Mouse (Mus musculus): ENCODE data around the gene Gpr160. TPM values are rescaled to one million over a fixed set of nuclear protein-coding genes. Genes with fewer than 3 reads are reported as not detected.

The Gpr160 gene
- polyA plus RNA-seq, 1 experiment from 2014 or later: 9.3 TPM

DNA sequence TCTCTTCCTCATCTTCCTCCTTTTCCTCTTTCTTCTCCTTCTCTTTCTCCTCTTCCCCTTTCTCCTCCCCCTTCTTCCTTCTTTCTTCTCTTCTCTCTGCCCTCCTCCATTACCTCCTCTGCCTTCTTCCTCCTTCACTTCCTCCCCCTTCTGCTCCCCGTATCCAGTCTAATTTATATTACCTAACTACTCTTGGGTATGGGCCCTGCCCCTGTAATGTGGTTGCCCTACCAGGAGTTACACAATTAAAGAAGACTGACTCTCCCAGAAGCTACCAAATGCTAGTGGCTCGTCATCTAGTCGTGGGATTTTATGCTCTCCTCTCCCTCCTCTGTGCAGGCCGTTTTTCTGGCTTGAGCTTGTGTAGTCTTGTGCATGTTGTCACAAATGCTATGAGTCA, 5.0 kb downstream of the Gpr160 start:
- H3K27me3 ChIP-seq (replicated peaks): no peaks in the 10 kb centered on the region
- no peak overlapping the region for H3K4me3 ChIP-seq (replicated peaks)
- ATAC-seq: no peak
- no peak overlapping the region for H3K9ac ChIP-seq
- no peak overlapping the region for H3K4me2 ChIP-seq (replicated peaks)
- no peaks in the 10 kb centered on the region for H3K9me3 ChIP-seq
- 75% methylated on average over 4 of the region's 4 CpGs for WGBS
- no peak overlapping the region for H3K27ac ChIP-seq
- H3K36me3 ChIP-seq: no peaks in the 10 kb centered on the region
- no peaks in the 10 kb centered on the region for H3K4me1 ChIP-seq (replicated peaks)

DNA sequence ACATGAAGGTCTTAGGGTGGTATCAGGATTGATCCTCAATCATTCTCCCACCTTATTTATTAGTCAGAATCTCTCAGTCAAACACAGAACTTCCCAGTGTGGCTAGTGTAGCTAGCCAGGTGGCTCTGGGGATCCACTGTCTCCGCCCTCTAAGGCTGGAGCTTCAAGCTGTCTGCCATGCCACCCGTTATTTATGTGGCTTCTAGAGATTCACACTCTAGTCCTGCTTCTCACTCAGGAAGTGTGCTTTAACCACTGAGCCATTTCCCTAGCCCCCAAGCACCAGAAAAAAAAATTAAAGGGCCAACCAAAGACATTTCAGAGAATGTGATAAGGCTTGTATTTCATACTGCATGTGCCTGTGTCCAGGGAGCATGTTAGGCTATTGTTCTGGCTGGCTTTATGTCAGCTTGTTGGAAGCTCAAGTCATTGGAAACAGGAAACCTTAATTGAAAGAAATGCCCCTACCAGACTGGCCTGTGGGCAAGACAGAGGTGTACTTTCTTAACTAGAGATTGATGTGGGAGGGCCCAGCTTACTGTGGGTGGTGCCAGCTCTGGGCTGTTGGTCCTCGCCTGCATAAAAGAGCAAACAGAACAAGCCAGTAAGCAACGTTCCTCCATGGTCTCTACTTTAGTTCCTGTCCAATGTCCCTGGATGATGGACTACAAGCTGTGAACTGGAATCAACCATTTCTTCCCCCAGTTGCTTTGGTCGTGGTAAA, 8.1 kb downstream of the Gpr160 start:
- Histone ChIP-seq H3K4me1 (replicated peaks) (no peaks in the 10 kb centered on the region), H3K9ac (no peak overlapping the region), H3K4me2 (replicated peaks) (no peak overlapping the region), H3K36me3 (no peaks in the 10 kb centered on the region), H3K4me3 (replicated peaks) (no peak overlapping the region), H3K9me3 (no peaks in the 10 kb centered on the region), H3K27me3 (replicated peaks) (no peaks in the 10 kb centered on the region), H3K27ac (no peak overlapping the region)
- 58% methylated on average over 5 of the region's 5 CpGs for WGBS
- no peak for ATAC-seq

DNA sequence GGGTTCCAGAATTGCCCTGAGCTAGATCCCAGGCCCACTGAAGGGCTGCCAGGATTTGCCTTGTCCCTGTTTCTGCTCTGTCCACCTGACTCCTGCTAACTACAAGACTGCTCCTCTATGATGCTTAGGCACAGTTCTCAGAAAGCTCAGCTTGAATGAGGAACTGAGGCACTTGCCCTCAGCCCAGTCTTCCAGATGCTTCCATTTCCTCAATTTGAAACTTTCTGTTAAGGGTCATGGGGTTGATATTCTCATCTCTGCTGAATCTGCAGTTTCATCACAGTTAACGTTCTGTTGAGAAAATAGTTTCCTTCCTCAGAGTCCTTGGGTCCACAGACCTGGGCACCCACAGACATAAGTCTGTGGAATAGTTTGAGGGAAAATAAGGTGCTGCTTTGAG, 8.9 kb downstream of the Gpr160 start:
- no peaks in the 10 kb centered on the region for H3K27me3 ChIP-seq (replicated peaks)
- no peak overlapping the region for H3K4me2 ChIP-seq (replicated peaks)
- no peaks in the 10 kb centered on the region for H3K4me1 ChIP-seq (replicated peaks)
- H3K9me3 ChIP-seq: no peaks in the 10 kb centered on the region
- H3K9ac ChIP-seq: no peak overlapping the region
- no peak overlapping the region for H3K27ac ChIP-seq
- no peak for ATAC-seq
- no peaks in the 10 kb centered on the region for H3K36me3 ChIP-seq
- WGBS: 85% methylated on average over 1 of the region's 1 CpGs
- H3K4me3 ChIP-seq (replicated peaks): no peak overlapping the region

DNA sequence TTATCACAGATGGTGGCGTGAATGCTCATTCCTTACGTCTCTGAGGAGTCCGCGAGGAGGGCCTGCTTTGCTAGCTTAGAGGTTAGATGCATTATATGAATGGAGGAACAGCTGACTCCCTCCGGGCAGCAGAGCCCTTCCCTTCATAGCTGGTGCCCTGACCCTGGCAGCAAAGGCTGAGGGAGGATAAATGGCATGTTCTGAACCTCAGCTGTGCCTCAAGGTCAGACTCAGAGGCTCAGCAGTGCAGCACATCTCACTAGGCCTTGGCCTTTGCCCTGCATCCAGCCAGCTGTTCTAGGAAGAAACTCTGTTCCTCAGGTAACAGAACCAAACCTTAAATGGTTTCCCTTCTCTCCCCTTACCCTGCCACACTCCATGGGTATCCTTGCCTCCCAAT, 12.4 kb downstream of the Gpr160 start:
- WGBS: 79% methylated on average over 5 of the region's 5 CpGs
- no peak for ATAC-seq
- no peaks in the 10 kb centered on the region for H3K36me3 ChIP-seq
- no peak overlapping the region for H3K9ac ChIP-seq
- no peak overlapping the region for H3K4me3 ChIP-seq (replicated peaks)
- H3K27me3 ChIP-seq (replicated peaks): no peaks in the 10 kb centered on the region
- H3K4me1 ChIP-seq (replicated peaks): no peaks in the 10 kb centered on the region
- no peak overlapping the region for H3K27ac ChIP-seq
- no peaks in the 10 kb centered on the region for H3K9me3 ChIP-seq
- H3K4me2 ChIP-seq (replicated peaks): no peak overlapping the region

DNA sequence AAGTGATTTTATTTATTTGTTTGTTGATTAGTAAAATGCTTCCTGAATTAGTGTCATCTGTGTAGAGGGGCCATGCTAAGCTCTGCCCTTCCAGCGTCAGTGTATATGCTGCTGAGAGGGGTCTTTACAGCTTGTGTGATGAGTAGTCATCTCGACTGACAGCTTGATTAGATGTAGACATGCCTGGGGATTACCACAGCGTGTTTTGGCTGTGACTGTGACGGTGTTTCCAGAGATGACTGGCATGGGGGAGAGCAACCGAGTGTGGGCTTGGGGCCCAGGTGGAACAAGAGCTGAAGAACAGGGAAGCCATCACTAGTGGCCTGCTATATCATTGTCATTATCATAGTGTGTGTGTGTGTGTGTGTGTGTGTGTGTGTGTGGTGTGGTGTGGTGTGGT, 12.9 kb downstream of the Gpr160 start:
- Histone ChIP-seq H3K4me1 (replicated peaks) (no peaks in the 10 kb centered on the region), H3K4me2 (replicated peaks) (no peak overlapping the region), H3K27ac (no peak overlapping the region), H3K9ac (no peak overlapping the region), H3K36me3 (no peaks in the 10 kb centered on the region), H3K9me3 (no peaks in the 10 kb centered on the region), H3K4me3 (replicated peaks) (no peak overlapping the region), H3K27me3 (replicated peaks) (no peaks in the 10 kb centered on the region)
- ATAC-seq: no peak
- 76% methylated on average over 5 of the region's 5 CpGs for WGBS

DNA sequence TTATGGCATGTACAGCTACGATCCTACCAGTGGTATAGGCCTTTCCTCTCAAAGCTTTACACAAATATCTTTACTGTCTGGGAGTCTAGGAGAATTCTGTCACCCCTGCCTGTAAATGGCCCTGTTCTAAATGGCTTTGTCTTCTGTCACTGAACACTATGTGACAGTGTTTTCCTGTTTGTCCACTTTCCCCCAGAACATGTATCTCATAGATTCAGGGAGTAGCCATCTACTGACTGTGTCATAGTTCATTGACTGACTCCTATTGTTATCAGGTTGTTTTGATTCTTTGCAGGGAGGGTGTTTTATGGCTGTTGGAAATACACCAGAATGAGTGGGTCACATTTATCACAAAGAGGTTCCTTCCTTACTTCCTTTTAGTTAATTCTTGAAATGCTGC, 14.2 kb downstream of the Gpr160 start:
- H3K27ac ChIP-seq: no peak overlapping the region
- no peaks in the 10 kb centered on the region for H3K36me3 ChIP-seq
- ATAC-seq: no peak
- no peak overlapping the region for H3K4me3 ChIP-seq (replicated peaks)
- WGBS: 96% methylated on average over 1 of the region's 1 CpGs
- no peaks in the 10 kb centered on the region for H3K27me3 ChIP-seq (replicated peaks)
- H3K9ac ChIP-seq: no peak overlapping the region
- H3K9me3 ChIP-seq: no peaks in the 10 kb centered on the region
- no peaks in the 10 kb centered on the region for H3K4me1 ChIP-seq (replicated peaks)
- H3K4me2 ChIP-seq (replicated peaks): no peak overlapping the region

DNA sequence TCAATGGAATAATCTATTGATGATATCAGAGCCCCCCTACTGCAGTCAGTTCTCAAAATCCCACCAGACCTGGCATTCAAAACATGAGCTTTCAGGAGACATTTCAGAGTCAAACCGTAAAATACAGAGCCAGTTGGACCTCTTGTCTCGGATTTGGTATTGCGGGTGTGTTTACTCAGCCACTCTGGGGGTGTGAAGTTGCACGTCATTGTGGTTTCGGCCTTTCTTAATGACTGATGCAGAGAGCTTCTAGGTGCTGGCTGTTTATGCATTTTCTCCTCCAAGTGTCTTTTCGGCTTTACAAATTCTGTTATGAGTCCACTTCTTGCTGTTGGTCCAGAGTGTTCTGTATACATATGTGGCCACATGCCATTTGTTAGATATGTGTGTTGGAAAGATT, 21.0 kb downstream of the Gpr160 start:
- no peaks in the 10 kb centered on the region for H3K9me3 ChIP-seq
- ATAC-seq: no peak
- no peak overlapping the region for H3K9ac ChIP-seq
- H3K27ac ChIP-seq: no peak overlapping the region
- no peaks in the 10 kb centered on the region for H3K4me1 ChIP-seq (replicated peaks)
- 78% methylated on average over 6 of the region's 6 CpGs for WGBS
- no peak overlapping the region for H3K4me2 ChIP-seq (replicated peaks)
- no peaks in the 10 kb centered on the region for H3K27me3 ChIP-seq (replicated peaks)
- H3K36me3 ChIP-seq: no peaks in the 10 kb centered on the region
- H3K4me3 ChIP-seq (replicated peaks): no peak overlapping the region

DNA sequence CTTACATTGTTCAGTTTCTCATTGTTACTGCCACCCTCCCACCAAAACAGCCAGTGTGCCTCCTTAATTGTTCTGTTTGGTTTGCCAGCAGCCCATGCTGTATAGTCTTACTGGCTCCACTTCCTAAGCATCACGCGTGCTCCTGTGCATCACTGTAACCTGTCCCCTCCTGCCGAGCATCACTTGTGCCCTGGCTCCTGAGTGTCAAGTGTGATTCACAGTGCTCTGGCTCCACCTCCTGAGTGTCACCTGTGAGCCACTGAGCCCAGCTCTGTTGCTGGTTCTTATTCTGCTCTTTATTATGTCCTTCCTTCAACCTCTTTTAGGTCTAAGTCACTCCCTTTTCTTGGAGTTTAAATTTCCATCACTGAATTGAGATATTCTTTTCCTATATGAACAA, 31.7 kb downstream of the Gpr160 start:
- no peaks in the 10 kb centered on the region for H3K9me3 ChIP-seq
- no peaks in the 10 kb centered on the region for H3K27me3 ChIP-seq (replicated peaks)
- H3K27ac ChIP-seq: no peak overlapping the region
- 86% methylated on average over 3 of the region's 3 CpGs for WGBS
- ATAC-seq: no peak
- no peak overlapping the region for H3K4me2 ChIP-seq (replicated peaks)
- H3K4me3 ChIP-seq (replicated peaks): no peak overlapping the region
- H3K4me1 ChIP-seq (replicated peaks): no peaks in the 10 kb centered on the region
- H3K9ac ChIP-seq: no peak overlapping the region
- no peaks in the 10 kb centered on the region; the same call in 1 of the 2 replicates for H3K36me3 ChIP-seq

DNA sequence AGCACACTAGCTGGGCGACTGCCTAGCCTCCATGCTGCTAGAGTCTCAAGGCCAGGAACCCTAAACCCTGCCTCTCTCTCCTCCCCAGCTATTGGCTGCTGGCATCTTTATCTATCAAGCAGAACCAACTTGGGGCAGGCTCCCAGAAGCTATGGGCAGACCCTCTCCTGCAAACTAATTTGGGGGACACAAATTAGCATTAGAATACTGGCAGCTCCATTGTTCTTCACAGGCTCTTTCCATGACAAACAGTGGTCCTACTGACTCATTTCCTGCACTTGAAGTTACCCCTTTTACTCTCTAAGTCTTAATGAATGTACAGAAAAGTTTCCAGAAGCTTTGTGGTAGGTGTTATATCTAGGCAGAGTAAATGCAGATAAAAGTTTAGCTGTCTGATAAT, 33.3 kb downstream of the Gpr160 start:
- H3K9ac ChIP-seq: no peak overlapping the region
- no peak overlapping the region for H3K4me2 ChIP-seq (replicated peaks)
- no peak overlapping the region for H3K27ac ChIP-seq
- H3K9me3 ChIP-seq: no peaks in the 10 kb centered on the region
- WGBS: 51% methylated on average over 1 of the region's 1 CpGs
- H3K36me3 ChIP-seq: no peaks in the 10 kb centered on the region; the same call in 1 of the 2 replicates
- ATAC-seq: no peak
- H3K4me1 ChIP-seq (replicated peaks): no peaks in the 10 kb centered on the region
- no peaks in the 10 kb centered on the region for H3K27me3 ChIP-seq (replicated peaks)
- no peak overlapping the region for H3K4me3 ChIP-seq (replicated peaks)

DNA sequence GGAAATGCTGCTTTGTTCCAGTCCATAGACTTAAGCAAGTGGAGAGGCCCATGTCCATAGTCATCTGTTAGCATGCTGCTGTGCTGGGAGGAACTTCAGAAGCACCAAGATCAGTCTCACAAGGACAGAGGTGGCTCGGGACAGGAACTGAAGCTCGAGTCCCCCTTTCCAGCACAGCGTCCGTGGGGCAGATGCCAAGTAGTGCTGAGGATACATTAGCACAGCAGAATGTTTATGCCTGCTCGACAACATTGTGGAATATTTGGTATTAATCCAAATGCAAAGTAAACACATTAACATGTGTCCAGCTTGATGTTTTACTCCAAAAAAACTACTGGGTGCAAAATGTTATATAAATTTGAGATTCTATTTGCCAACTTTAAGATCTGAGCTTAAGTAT, 41.0 kb downstream of the Gpr160 start:
- Histone ChIP-seq H3K4me1 (replicated peaks) (no peaks in the 10 kb centered on the region), H3K27ac (no peak overlapping the region), H3K36me3 (0 out of 2 replicates have a peak, but pooled peaks cover 3% of the 10 kb centered on the region), H3K9me3 (no peaks in the 10 kb centered on the region), H3K4me2 (replicated peaks) (no peak overlapping the region), H3K27me3 (replicated peaks) (no peaks in the 10 kb centered on the region), H3K9ac (no peak overlapping the region), H3K4me3 (replicated peaks) (no peak overlapping the region)
- no peak for ATAC-seq
- WGBS: 65% methylated on average over 5 of the region's 5 CpGs

DNA sequence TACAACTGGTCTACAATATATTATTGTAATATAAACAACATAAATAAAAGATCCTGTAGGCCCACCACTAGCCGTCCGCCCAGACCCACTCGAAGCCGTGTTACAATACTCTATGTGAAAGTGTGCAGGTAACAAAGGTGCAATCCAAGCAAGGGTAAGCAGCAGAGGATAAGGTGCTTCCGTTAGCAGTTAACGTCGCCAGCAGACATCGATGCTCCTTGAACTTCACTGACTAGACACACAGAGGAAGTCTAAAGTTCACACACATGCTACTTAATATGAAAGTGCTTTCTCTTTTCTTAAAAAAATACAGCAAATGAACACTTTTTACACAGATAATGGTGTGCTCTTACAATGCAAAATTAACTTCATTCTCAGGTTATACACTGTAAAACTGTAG, 43.7 kb downstream of the Gpr160 start:
- Histone ChIP-seq H3K4me2 (replicated peaks) (no peak overlapping the region), H3K9ac (no peak overlapping the region), H3K27ac (no peak overlapping the region), H3K27me3 (replicated peaks) (no peaks in the 10 kb centered on the region), H3K9me3 (no peaks in the 10 kb centered on the region), H3K36me3 (0 out of 2 replicates have a peak, but pooled peaks cover 4% of the 10 kb centered on the region), H3K4me1 (replicated peaks) (no peaks in the 10 kb centered on the region), H3K4me3 (replicated peaks) (no peak overlapping the region)
- no peak for ATAC-seq
- WGBS: 79% methylated on average over 8 of the region's 8 CpGs

DNA sequence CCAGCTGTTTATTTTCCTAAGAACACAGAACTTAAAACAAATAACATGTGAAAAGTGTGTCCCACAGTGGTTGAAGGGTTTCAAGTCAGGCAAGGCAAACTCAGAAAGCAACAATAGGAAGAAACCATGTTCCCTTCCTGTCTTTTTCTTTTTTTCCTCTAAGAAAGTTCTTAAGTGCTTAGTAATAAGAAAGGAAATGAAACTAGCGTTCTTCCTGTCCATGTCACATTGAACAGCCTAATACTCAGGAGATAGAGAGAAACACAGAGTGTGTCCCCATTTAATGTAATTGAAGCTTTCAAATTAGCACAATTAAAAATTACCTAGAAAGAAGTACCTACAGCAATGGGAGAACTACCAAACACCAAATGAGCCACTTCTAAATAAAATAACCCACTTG, 48.9 kb downstream of the Gpr160 start:
- WGBS: 63% methylated on average over 1 of the region's 1 CpGs
- no peaks in the 10 kb centered on the region for H3K27me3 ChIP-seq (replicated peaks)
- no peak overlapping the region for H3K4me2 ChIP-seq (replicated peaks)
- no peak overlapping the region for H3K27ac ChIP-seq
- no peak overlapping the region for H3K9ac ChIP-seq
- H3K4me3 ChIP-seq (replicated peaks): no peak overlapping the region
- no peaks in the 10 kb centered on the region for H3K9me3 ChIP-seq
- H3K4me1 ChIP-seq (replicated peaks): no peaks in the 10 kb centered on the region
- peaks cover 20% of the 10 kb centered on the region for H3K36me3 ChIP-seq
- ATAC-seq: no peak

DNA sequence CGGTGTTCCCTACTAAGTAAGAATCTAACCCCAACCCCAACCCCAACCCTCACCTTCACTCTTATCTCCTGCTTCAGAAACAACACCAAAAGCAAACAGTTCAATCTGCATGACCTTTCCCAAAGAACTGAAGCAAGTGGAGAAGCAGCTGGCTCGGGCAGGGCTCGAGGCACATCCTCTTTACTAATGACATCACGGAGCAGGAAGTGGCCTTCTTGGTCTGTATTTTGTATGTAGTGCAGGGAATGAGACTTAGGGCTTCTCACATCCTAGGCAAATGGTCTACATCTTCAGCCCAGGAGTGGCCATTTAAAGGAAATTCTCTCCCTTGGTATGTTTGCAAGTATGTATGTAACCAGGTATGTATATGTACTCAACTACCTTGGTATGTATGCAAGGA, 61.4 kb downstream of the Gpr160 start:
- H3K4me1 ChIP-seq (replicated peaks): no peaks in the 10 kb centered on the region
- no peak for ATAC-seq
- no peak overlapping the region for H3K9ac ChIP-seq
- H3K27ac ChIP-seq: no peak overlapping the region
- H3K36me3 ChIP-seq: peaks cover 17% of the 10 kb centered on the region
- H3K27me3 ChIP-seq (replicated peaks): no peaks in the 10 kb centered on the region
- no peaks in the 10 kb centered on the region for H3K9me3 ChIP-seq
- WGBS: 55% methylated on average over 4 of the region's 4 CpGs
- no peak overlapping the region for H3K4me2 ChIP-seq (replicated peaks)
- H3K4me3 ChIP-seq (replicated peaks): no peak overlapping the region
